Mouse (Mus musculus) liver, adult 2 months (tissue): ENCODE data around the gene Hsd17b6. TPM values are rescaled to one million over a fixed set of nuclear protein-coding genes. Genes with fewer than 3 reads are reported as not detected.

Source experiments
- DNase-seq: peaks from one replicate; pipeline ENCODE4 v3.0.0-alpha.2; 2011; ENCODE audit warnings: low read depth, low spot score; ENCODE audit errors: extremely low read depth
- H3K27ac ChIP-seq: fragments of 200-500 bp; replicated peaks from 2 replicates; pipeline ENCODE4 v1.5.1; 2012; ENCODE audit warnings: low read depth, mild to moderate bottlenecking, control low read depth, inconsistent platforms, low read length; ENCODE audit not compliant: insufficient read depth
- H3K27me3 ChIP-seq: fragments of 200-500 bp; 2 replicates; pipeline ENCODE4 v1.6.1; 2012; ENCODE audit warnings: mild to moderate bottlenecking, moderate library complexity, low read length, inconsistent platforms; ENCODE audit not compliant: control insufficient read depth, insufficient read depth
- H3K36me3 ChIP-seq: fragments of 200-500 bp; 2 replicates; pipeline ENCODE4 v1.6.1; 2012; ENCODE audit warnings: low read length, inconsistent platforms; ENCODE audit not compliant: control insufficient read depth, insufficient read depth
- H3K4me1 ChIP-seq: fragments of 200-500 bp; 2 replicates; pipeline ENCODE4 v1.6.1; 2011; ENCODE audit warnings: low read length; ENCODE audit not compliant: control insufficient read depth, insufficient read depth
- H3K4me3 ChIP-seq: fragments of 200-500 bp; 2 replicates; pipeline ENCODE4 v1.5.1; 2011; ENCODE audit warnings: low read depth, mild to moderate bottlenecking, control low read depth, low read length, moderate library complexity; ENCODE audit not compliant: insufficient read depth
- H3K79me2 ChIP-seq: fragments of 200-500 bp; 2 replicates; pipeline ENCODE4 v1.6.1; 2012; ENCODE audit warnings: inconsistent platforms, mild to moderate bottlenecking, low read length, moderate library complexity; ENCODE audit not compliant: control insufficient read depth, insufficient read depth
- H3K9ac ChIP-seq: fragments of 200-500 bp; 2 replicates; pipeline ENCODE4 v1.6.1; 2012; ENCODE audit warnings: low read depth, mild to moderate bottlenecking, control low read depth, inconsistent platforms, low read length
- CTCF ChIP-seq: fragments of 200-500 bp; IDR thresholded peaks from 2 replicates; pipeline ENCODE4 v1.5.1; 2011; ENCODE audit warnings: low read depth, low read length, control low read depth
- POLR2A ChIP-seq: fragments of 200-500 bp; IDR thresholded peaks from 2 replicates; pipeline ENCODE4 v1.6.1; 2011; ENCODE audit warnings: low read length, control low read depth; ENCODE audit not compliant: insufficient read depth; ENCODE audit errors: extremely low read depth
- WGBS: fragments of 180-500 bp; shearing (Covaris S2); methylation state at CpG from one replicate; pipeline ENCODE4 v1.1.7; 2018; 5-methylcytosine and 5-hydroxymethylcytosine counted together
- polyA plus RNA-seq: library from polyadenylated mRNA; depleted of rRNA; stranded (reverse); fragments of >200 nt; gene quantifications from 2 replicates; pipeline ENCODE4 v1.2.3, GENCODE M21; 2012
- total RNA-seq: library from RNA; depleted of rRNA; stranded (reverse); fragments of >200 nt; gene quantifications from 2 replicates; pipeline ENCODE4 v1.2.3, GENCODE M21; 2014

Gene Hsd17b6
- total and polyA plus RNA-seq, 2 experiments: 364 to 468 TPM

GRCm38 (mm10) chr10:127975503-127975902, 31.9 kb downstream of the Hsd17b6 start:
- Histone ChIP-seq H3K4me1 (peaks cover 3% of the 10 kb centered on the region), H3K27ac (no peak overlapping the region), H3K27me3 (no peaks in the 10 kb centered on the region), H3K36me3 (no peaks in the 10 kb centered on the region), H3K4me3 (no peak overlapping the region), H3K9ac (no peak overlapping the region), H3K79me2 (no peaks in the 10 kb centered on the region)
- 59% methylated on average over 1 of the region's 1 CpGs for WGBS
- no peak for DNase-seq
- TF ChIP-seq CTCF (no peak), POLR2A (no peak)

GRCm38 (mm10) chr10:127974062-127974461, 33.3 kb downstream of the Hsd17b6 start:
- Histone ChIP-seq H3K36me3 (no peaks in the 10 kb centered on the region), H3K4me3 (no peak overlapping the region), H3K27ac (no peak overlapping the region), H3K4me1 (peaks cover 10% of the 10 kb centered on the region), H3K9ac (no peak overlapping the region), H3K27me3 (no peaks in the 10 kb centered on the region), H3K79me2 (no peaks in the 10 kb centered on the region)
- TF ChIP-seq CTCF: no peak
- TF ChIP-seq POLR2A: no peak
- no peak for DNase-seq
- WGBS: 85% methylated on average over 3 of the region's 3 CpGs

GRCm38 (mm10) chr10:127971135-127971534, 36.3 kb downstream of the Hsd17b6 start:
- Histone ChIP-seq H3K27me3 (no peaks in the 10 kb centered on the region), H3K4me3 (no peak overlapping the region), H3K36me3 (no peaks in the 10 kb centered on the region), H3K9ac (no peak overlapping the region), H3K4me1 (peaks cover 12% of the 10 kb centered on the region), H3K79me2 (no peaks in the 10 kb centered on the region), H3K27ac (no peak overlapping the region)
- TF ChIP-seq CTCF (no peak), POLR2A (no peak)
- DNase-seq: peak; percentile 49
- WGBS: 77% methylated on average over 3 of the region's 3 CpGs

- H3K79me2 ChIP-seq: no peaks in the 10 kb centered on the region
- peak overlapping the region; percentile 63 for H3K27ac ChIP-seq
- 58% methylated on average over 3 of the region's 3 CpGs for WGBS
- no peaks in the 10 kb centered on the region for H3K36me3 ChIP-seq
- H3K4me3 ChIP-seq: no peak overlapping the region
- no peak for DNase-seq
- H3K9ac ChIP-seq: no peak overlapping the region
- peaks cover 16% of the 10 kb centered on the region for H3K4me1 ChIP-seq
- no peak for TF ChIP-seq POLR2A
- no peak for TF ChIP-seq CTCF
- no peaks in the 10 kb centered on the region for H3K27me3 ChIP-seq
Measured at GRCm38 (mm10) chr10:127970359-127970831, 37.0 kb downstream of the Hsd17b6 start.

GRCm38 (mm10) chr10:127969820-127970219, 37.6 kb downstream of the Hsd17b6 start:
- DNase-seq: peak; percentile 96
- H3K36me3 ChIP-seq: no peaks in the 10 kb centered on the region
- H3K79me2 ChIP-seq: no peaks in the 10 kb centered on the region
- TF ChIP-seq CTCF (no peak), POLR2A (no peak)
- peaks cover 18% of the 10 kb centered on the region for H3K4me1 ChIP-seq
- peak overlapping the region; percentile 76 for H3K27ac ChIP-seq
- 19% methylated on average over 4 of the region's 4 CpGs for WGBS
- H3K9ac ChIP-seq: 0 out of 2 replicates have a peak overlapping the region, but pooled peaks have one; percentile 30
- no peaks in the 10 kb centered on the region for H3K27me3 ChIP-seq
- no peak overlapping the region for H3K4me3 ChIP-seq

- H3K27ac ChIP-seq: peak overlapping the region; percentile 83
- WGBS: 21% methylated on average over 6 of the region's 6 CpGs
Measured at GRCm38 (mm10) chr10:127966506-127966905, 40.9 kb downstream of the Hsd17b6 start.

More at GRCm38 (mm10) chr10:127966506-127966905, 40.9 kb downstream of the Hsd17b6 start:
- TF ChIP-seq POLR2A (no peak), CTCF (no peak)
- Histone ChIP-seq H3K4me3 (no peak overlapping the region), H3K79me2 (no peaks in the 10 kb centered on the region), H3K27me3 (no peaks in the 10 kb centered on the region), H3K9ac (no peak overlapping the region), H3K4me1 (peaks cover 20% of the 10 kb centered on the region), H3K36me3 (no peaks in the 10 kb centered on the region)
- peak; percentile 100 for DNase-seq
